Mouse (Mus musculus): ENCODE results near the gene Pip5k1c.

The Pip5k1c gene

DNA sequence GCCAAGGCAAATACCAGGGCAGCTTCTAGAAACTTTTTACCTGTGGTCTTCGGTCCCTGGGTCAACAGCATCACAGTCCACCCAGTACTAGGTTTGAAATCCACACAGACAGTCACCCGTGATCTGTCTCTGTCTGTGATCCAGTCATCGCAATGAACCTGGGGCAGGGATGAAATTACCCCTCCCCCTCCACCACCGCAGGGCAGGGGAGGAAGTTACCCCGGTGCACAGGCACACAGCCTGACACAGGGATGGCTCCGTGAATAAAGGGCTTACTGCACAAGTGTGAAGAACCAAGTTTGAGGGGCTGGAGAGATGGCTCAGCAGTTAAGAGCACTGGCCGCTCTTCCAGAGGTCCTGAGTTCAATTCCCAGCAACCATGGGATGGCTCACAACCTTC, 11.0 kb downstream of the Pip5k1c start:
- DNase-seq = peak; percentile 65 to 75

GRCm38 (mm10) chr10:81304597-81305238, 12.0 kb downstream of the Pip5k1c start:
- peak; percentile 71 to 74 for DNase-seq

DNA sequence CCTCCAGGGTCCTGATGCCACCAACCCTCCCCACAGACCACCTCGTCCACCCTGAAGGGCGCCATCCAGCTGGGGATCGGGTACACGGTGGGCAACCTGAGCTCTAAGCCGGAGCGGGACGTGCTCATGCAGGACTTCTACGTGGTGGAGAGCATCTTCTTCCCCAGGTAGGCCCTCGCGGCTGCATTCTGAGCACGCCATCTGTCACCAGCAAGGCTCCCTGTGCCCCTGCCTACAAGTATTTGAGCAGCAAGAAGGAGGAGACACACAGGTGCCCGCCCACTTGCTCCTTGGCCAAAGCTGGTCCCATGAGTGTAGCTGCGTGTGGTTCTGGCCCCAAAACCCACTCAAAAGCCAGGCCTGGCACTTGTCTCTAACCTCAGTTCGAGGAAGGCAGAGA, 12.9 kb downstream of the Pip5k1c start:
- no peak for DNase-seq

DNA sequence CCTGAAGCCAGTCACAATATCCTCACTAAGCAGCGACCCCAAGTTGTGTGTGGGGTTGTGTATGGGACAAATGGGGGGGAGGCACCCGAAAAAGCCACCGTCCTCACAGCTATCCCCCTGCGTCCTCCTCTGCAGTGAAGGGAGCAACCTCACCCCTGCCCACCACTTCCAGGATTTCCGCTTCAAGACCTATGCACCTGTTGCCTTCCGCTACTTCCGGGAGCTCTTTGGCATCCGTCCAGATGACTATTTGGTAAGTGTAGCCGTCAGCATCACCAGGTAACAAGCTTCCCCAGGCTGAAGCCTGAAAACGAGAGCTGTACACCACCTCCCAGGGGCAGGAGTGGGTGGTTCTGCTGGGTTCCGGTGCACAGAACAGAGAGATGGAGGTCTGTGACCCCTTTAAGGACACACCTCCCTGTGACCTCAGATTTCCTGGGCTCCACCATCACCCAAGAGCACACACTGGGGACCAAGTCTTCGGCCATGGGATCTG, 13.5 kb downstream of the Pip5k1c start:
- DNase-seq = no peak

DNA sequence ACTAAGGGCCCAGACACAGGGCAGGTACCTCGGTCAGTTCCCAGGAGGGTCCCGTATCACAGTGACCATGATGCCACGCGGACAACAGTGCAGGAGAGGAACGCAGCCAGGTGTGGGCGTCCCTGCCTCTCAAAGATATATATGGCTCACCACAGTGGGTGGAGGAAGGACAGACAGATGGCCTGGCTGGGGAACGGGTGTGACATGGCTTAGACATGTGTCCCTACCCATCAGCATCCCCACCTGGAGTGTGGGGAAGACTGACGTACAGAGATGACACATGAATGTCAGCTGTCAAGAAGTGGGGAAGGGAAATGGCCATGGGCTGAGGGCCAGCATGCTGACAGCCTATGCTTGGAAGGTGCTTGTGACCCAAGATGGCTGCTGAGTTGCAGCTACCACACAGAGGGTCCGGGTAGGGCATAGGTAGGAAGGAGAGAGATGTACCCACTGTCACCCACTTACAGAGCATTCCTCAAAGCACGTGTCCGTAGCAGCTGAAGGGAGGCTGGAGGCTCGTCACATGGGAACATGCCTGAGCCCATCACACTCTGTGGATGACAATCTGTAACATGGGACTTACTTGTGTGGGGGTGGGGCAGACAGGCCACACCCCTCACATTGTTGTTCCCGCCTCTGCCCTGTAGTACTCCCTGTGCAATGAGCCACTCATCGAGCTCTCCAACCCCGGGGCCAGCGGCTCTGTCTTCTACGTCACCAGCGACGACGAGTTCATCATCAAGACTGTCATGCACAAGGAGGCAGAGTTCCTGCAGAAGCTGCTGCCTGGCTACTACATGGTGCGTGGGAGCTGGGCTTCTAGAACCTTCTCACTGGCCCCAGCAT, 14.3 kb downstream of the Pip5k1c start:
- DNase-seq = no peak

DNA sequence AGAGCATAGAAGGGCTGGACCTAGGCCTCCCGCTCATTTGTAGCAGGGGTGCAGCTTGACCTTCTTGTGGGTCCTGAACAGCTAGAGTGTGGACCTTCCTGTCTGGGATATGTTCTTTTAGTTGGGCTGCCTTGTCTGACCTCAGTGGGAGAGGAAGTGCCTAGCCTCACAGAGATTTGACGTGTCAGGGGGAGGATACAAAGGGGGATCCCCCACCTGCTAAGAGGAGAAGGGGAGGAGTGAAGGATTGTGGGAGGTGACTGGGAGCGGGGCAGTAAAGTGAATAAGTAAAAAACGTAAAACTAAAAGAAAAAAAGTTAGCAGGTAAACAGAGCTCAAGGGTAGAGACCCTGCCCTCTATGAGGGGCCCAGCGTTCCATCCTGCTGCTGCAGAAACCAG, 16.8 kb downstream of the Pip5k1c start:
- DNase-seq = no peak

DNA sequence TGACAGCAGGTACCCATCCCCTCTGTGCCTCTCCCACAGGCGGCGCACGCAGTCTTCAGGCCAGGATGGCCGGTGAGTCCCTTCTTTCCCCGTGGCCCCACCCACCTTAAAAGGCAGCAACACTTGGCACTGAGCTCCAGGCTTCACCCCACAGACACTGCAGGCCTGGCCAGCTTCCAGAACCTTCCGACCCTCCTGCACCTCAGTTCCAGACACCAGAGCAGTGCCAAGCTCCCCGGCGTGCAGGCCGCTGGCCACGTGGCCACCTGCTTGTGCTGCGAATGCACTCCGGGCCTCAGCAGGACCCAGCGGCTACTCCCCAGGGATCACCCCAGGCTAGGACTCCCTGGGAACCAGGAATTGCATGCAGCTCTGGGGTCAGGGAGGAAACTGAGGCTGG, 20.8 kb downstream of the Pip5k1c start:
- no peak for DNase-seq

DNA sequence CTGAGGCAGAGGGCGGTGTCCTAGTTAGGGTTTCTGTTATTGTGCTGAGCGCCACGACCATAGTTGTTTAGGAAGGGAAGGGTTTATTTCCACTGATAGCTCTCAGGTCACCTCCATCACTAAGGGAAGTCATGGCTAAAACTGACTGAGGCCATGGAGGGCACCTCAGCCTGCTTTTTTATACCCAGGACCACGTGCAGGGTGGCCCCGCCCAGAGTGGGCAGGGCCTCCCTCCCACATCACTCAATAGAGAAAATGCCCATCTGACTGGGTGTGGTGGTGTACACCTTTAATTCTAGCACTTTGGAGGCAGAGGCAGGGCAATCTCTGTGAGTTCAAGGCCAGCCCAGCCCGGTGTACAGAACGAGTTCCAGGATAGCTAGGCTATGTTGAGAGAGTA, 21.4 kb downstream of the Pip5k1c start:
- DNase-seq = no peak

- DNase-seq = no peak
Measured at GRCm38 (mm10) chr10:81315587-81315986, 22.8 kb downstream of the Pip5k1c start.

- DNase-seq = peak; percentile 47 to 59
Measured at GRCm38 (mm10) chr10:81316338-81317060, 23.7 kb downstream of the Pip5k1c start.

DNA sequence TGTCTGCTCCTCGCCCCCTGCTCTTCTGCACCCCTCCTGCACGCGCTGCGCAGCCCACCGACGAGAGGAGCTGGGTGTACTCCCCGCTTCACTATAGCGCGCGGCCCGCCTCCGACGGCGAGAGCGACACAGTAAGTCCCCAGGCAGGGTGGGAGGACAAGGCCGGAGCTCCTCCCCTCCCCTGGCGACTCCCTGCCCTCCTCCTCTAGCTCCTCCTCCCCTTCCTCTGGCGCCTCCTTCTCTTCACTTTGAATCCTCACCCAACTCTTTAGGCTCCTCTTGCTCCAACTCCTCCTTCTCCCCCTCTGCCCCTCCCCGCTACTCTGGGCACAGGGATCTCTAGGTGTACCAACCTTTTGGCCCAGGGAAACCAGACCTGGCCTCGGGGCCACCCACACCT, 24.5 kb downstream of the Pip5k1c start:
- DNase-seq = peak in 1 of 2 experiments; percentile 61

DNA sequence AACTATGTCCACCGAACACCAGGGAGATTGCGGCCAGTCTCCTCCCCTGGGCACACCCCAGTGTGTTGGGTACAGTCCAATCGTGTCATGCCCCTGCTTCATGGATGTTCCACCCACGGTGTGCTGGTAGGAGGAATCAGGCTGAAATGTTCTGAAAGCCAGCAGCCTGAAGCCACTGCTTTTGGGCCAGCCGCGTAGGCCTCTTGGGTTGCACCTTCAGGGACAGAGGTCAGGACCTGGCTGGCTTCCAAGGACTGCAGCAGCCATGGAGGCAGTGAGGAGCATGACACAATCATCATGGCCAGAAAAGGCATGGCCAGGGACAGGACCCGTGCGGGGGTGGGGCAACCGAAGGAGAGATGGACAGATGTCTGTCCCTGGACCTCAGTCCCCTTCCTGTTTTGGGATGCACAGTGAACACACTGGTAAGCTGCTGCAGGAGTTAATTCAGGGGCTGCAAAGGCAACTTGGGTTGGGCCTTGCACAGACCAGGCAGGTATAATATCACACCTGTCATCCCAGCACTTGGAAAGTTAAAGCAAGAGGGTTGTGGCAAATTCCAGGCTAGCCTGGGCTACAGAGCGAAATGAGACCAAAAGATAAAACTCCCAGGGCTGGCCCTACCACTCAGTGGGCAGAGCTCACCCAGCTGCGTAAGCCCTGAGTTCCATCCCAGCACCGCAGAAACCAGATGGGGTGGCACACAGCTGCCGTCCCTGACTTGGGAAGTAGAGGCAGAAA, 26.0 kb downstream of the Pip5k1c start:
- peak in 1 of 2 experiments; percentile 60 for DNase-seq

- peak in 1 of 2 experiments; percentile 65 for DNase-seq
Measured at GRCm38 (mm10) chr10:81319330-81319699, 26.6 kb downstream of the Pip5k1c start.

DNA sequence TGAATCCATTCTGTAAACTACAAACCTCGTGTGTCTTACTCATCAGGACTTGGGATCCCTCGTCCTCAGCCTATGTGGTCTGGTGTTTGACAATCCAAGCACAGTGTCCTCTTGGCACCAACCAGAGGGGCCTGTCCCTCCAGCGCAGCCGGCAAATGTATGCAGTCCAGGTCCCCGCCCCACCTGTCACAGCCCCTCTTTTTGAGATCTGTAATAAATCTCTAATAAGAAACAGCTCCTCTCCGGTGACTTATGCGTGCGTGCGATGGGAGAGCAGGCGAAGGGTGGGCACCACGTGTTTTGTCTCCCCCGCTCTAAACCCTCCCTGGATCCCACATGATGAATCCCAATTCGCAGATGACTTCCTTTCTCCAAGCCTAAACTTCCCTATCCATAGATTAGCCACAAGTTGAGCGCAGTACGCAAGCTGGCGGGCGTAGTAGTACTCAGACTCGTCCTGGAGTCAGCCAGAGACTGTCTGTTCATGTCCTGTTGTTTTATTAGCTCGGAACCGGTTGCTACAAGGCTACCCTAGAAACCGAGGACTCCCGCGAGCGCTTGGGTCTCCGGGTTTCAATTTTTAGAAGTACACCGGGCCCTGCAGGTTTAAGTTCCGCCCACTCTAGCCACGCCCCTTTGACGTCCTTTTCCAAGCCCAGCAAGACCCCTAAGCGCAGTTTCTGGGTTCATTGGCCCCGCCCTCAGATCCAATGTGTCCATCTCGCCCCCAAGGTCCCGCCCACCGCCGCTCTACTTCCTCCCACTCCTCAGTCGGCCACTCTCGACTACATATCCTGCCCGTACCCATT, 27.2 kb downstream of the Pip5k1c start:
- DNase-seq = peak; percentile 60 to 95

DNA sequence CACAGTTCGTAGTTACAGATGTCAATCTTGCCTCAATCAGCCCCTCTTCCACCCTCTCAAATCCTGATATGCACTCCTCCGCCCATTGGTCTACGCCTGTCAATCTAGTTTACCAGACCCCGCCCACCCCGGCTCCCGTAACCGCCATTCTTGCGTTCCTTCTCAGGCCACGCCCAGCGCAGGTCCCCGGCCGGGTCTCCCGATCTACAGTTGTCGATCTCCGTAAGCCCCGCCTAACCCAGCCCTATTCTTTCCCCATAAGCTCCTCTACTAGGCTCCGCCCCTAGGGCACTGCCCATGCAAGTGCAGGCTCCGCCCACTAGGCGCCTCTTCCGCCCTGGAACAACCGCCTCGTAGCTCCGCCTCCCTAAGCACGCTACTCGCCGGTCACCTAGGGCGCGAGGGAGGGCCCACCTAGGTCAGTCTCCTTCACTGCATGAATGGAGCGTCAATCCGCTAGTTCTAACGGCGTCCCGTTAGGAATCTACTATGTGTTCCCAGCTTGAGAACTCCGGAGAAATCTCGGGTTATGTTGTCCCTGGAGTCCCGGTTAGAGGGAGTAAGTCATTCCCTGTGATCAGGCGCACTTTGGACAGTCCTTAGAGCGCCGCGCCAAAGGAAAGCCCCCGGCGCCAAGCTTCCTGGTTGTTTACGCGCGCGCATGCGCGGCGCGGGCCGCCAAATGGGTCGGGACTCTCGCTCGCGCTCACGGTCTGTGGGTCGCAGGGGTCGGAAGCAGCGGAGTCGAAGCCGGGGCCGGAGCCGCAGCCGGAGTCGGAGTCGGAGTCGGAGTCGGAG, 28.0 kb downstream of the Pip5k1c start, which contains the start of gene Cactin:
Gene Cactin (plus strand): TSS at position 554 of the 798 bp plus-strand sequence.
- DNase-seq = peak; percentile 99 to 100

GRCm38 (mm10) chr10:81321436-81321835, 28.7 kb downstream of the Pip5k1c start:
- no peak for DNase-seq

DNA sequence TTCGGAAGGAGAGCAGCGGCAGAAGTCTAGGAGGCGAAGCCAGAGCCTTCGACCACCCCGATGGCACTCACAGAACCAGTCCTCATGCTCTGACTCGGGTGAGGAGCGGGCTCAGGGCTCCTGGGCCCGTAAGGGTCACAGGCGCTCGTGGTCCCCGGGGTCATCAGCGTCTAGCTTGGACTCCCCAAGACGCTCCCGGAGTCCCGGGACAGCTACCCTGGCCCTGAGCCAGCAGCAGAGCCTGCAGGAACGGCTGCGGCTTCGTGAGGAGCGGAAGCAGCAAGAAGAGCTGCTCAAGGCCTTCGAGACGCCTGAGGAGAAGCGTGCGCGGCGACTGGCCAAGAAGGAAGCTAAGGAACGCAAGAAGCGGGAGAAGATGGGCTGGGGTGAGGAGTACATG, 29.7 kb downstream of the Pip5k1c start:
- peak in 1 of 2 experiments; percentile 43 for DNase-seq

GRCm38 (mm10) chr10:81323141-81323775, 30.5 kb downstream of the Pip5k1c start:
- no peak for DNase-seq

DNA sequence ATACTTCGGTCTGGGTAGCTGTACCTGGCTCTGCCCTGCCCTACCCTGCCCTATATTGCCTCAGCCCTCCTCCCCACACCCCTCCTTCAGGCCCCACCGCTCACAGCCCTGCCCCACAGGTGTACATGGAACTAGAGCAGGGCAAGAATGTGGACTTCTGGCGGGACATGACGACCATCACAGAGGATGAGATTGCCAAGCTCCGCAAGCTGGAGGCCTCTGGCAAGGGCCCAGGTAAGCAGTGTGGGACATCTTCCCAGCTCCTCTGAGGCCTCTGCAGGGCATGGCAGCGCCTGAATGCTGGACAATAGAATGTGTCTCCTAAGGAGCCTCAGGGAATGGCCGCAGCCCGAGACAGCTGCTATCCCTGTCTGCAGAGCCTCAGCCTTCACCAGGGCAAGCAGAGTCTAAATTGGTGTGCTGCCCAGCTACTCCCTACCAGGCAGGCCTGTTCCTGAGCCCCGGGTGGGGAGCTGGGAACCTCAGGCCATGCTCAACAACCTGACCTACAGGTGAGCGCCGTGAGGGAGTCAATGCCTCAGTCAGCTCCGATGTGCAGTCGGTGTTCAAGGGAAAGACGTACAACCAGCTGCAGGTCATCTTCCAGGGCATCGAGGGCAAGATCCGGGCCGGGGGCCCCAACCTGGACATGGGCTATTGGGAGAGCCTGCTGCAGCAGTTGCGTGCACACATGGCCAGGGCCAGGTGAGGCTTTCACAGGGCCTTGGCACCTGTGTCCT, 31.2 kb downstream of the Pip5k1c start:
- DNase-seq = peak in 1 of 2 experiments; percentile 16

All from thymus, postnatal 36 days (tissue).